Mouse (Mus musculus) megakaryocyte, embryonic 14.5 days (primary cell): Measurements from ENCODE around the gene Ell. TPM values are rescaled to one million over a fixed set of nuclear protein-coding genes. Genes with fewer than 3 reads are reported as not detected.
A peak's percentile ranks its signal among the peaks of the same experiment; 100 is the strongest.

Experiments
- H3K27me3 ChIP-seq: replicated peaks from 2 replicates; pipeline ENCODE3; 2012; ENCODE audit warnings: inconsistent platforms
- H3K36me3 ChIP-seq: replicated peaks from 2 replicates; pipeline ENCODE3; 2012; ENCODE audit warnings: low read length, inconsistent platforms, mixed read lengths
- H3K4me1 ChIP-seq: 2 replicates; pipeline ENCODE4 v1.6.1; 2012; ENCODE audit warnings: inconsistent platforms
- H3K4me3 ChIP-seq: replicated peaks from 2 replicates; pipeline ENCODE3; 2012; ENCODE audit warnings: moderate library complexity, mild to moderate bottlenecking, inconsistent platforms
- H3K9me3 ChIP-seq: 2 replicates; pipeline ENCODE4 v1.6.1; 2012; ENCODE audit warnings: inconsistent platforms
- FLI1 ChIP-seq: IDR thresholded peaks from 2 replicates; pipeline ENCODE4 v1.6.1; 2012; ENCODE audit warnings: low read length, inconsistent platforms, mixed read lengths
- GATA1 ChIP-seq: IDR thresholded peaks from 3 replicates; pipeline ENCODE4 v1.6.1; 2012; ENCODE audit warnings: mixed read lengths, low read length, inconsistent platforms, borderline replicate concordance
- polyA plus RNA-seq: library from polyadenylated mRNA; stranded (reverse); fragments of >175 nt; gene quantifications from 2 replicates; pipeline ENCODE4 v1.2.3, GENCODE M21; 2012; ENCODE audit warnings: low replicate concordance; ENCODE audit not compliant: insufficient read depth

Gene Ell
- polyA plus RNA-seq, 1 experiment, result 58.8 TPM

- Histone ChIP-seq H3K4me1 (peaks cover 91% of the 10 kb centered on the region), H3K4me3 (peak overlapping the region; percentile 95), H3K27me3 (no peaks in the 10 kb centered on the region), H3K36me3 (peaks cover 44% of the 10 kb centered on the region), H3K9me3 (peaks cover 4% of the 10 kb centered on the region)
- TF ChIP-seq FLI1, result no peak
- TF ChIP-seq GATA1, result no peak
These were observed 67.7 kb downstream of the Ell start for GRCm38 (mm10) chr8:70606780-70607602.

- Histone ChIP-seq H3K4me1 (peaks cover 88% of the 10 kb centered on the region), H3K9me3 (no peaks in the 10 kb centered on the region), H3K36me3 (peaks cover 39% of the 10 kb centered on the region), H3K4me3 (peak overlapping the region; percentile 95), H3K27me3 (no peaks in the 10 kb centered on the region)
- no peak for TF ChIP-seq FLI1
- no peak for TF ChIP-seq GATA1
These were observed 68.3 kb downstream of the Ell start for GRCm38 (mm10) chr8:70607603-70607897.

- peak overlapping the region; percentile 95 for H3K4me3 ChIP-seq
- TF ChIP-seq FLI1 (no peak), GATA1 (no peak)
- peaks cover 83% of the 10 kb centered on the region for H3K4me1 ChIP-seq
These were observed 68.9 kb downstream of the Ell start for GRCm38 (mm10) chr8:70607898-70608748.

GRCm38 (mm10) chr8:70608749-70609367 lies 69.6 kb downstream of the Ell start, which contains the start of gene Ssbp4:
Gene Ssbp4 (minus strand): TSS chr8:70608872.
- H3K36me3 ChIP-seq, result peaks cover 26% of the 10 kb centered on the region
- no peaks in the 10 kb centered on the region for H3K9me3 ChIP-seq
- no peak for TF ChIP-seq GATA1
- no peak for TF ChIP-seq FLI1
- H3K4me3 ChIP-seq, result peak within 1 kb of the TSS; percentile 95
- H3K4me1 ChIP-seq, result peaks cover 83% of the 10 kb centered on the region
- H3K27me3 ChIP-seq, result no peaks in the 10 kb centered on the region

More at GRCm38 (mm10) chr8:70607898-70608748, 68.9 kb downstream of the Ell start:
- Histone ChIP-seq H3K36me3 (peaks cover 33% of the 10 kb centered on the region), H3K9me3 (no peaks in the 10 kb centered on the region), H3K27me3 (no peaks in the 10 kb centered on the region)

- Histone ChIP-seq H3K27me3 (no peaks in the 10 kb centered on the region), H3K4me3 (peak overlapping the region; percentile 95), H3K9me3 (no peaks in the 10 kb centered on the region), H3K36me3 (peaks cover 20% of the 10 kb centered on the region), H3K4me1 (peaks cover 83% of the 10 kb centered on the region)
- no peak for TF ChIP-seq GATA1
- TF ChIP-seq FLI1, result no peak
These were observed 70.2 kb downstream of the Ell start for GRCm38 (mm10) chr8:70609368-70609848.

- H3K27me3 ChIP-seq, result no peaks in the 10 kb centered on the region
- no peaks in the 10 kb centered on the region for H3K9me3 ChIP-seq
- peaks cover 83% of the 10 kb centered on the region for H3K4me1 ChIP-seq
- peaks cover 13% of the 10 kb centered on the region for H3K36me3 ChIP-seq
- H3K4me3 ChIP-seq, result peak overlapping the region; percentile 95
- TF ChIP-seq FLI1 (0 out of 2 replicates have a peak, but pooled peaks have one; percentile 11), GATA1 (no peak)
These were observed 70.9 kb downstream of the Ell start for GRCm38 (mm10) chr8:70609849-70610795.

GRCm38 (mm10) chr8:70610796-70611771 lies 71.8 kb downstream of the Ell start:
- H3K4me3 ChIP-seq, result peak overlapping the region; percentile 95
- peaks cover 6% of the 10 kb centered on the region for H3K36me3 ChIP-seq
- no peaks in the 10 kb centered on the region for H3K27me3 ChIP-seq
- TF ChIP-seq GATA1, result no peak
- no peak for TF ChIP-seq FLI1
- no peaks in the 10 kb centered on the region for H3K9me3 ChIP-seq
- H3K4me1 ChIP-seq, result peaks cover 83% of the 10 kb centered on the region

- Histone ChIP-seq H3K27me3 (no peaks in the 10 kb centered on the region), H3K36me3 (no peaks in the 10 kb centered on the region), H3K9me3 (no peaks in the 10 kb centered on the region), H3K4me1 (peaks cover 83% of the 10 kb centered on the region), H3K4me3 (peak overlapping the region; percentile 95)
- TF ChIP-seq GATA1 (no peak), FLI1 (no peak)
These were observed 72.6 kb downstream of the Ell start for GRCm38 (mm10) chr8:70611849-70612248.
